Mouse (Mus musculus) cerebellum, postnatal 10 days (tissue): ENCODE data around the gene Pax5.
A peak's percentile ranks its signal among the peaks of the same experiment; 100 is the strongest.

Experiments
- DNase-seq, 2 experiments: peaks; one replicate each; pipeline ENCODE4 v3.0.0; 2021; ENCODE audit warnings: mixed read lengths in 2 of 2

Pax5 gene

GRCm38 (mm10) chr4:44705151-44705550, 5.1 kb downstream of the Pax5 start:
- no peak for DNase-seq

DNA sequence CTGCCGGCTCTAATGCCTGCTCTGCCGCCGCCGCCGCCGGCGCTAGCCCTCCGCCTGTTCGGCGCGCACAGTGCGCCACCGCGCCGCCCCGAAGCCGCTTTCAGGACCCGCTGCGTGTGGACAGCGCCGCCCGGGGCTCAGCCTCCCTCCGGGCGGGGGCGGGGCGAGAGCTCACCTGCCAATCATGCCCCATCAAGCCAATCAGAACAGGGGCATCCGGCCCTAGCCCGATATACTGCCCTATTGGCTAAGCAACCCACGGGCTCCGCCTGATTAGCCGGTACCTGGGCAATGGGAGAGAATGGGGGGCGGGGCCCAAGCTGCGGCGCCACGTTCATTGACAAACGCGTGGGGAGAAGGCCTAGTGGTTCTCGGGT, 5.9 kb downstream of the Pax5 start:
- DNase-seq = peak; percentile 88 to 93

DNA sequence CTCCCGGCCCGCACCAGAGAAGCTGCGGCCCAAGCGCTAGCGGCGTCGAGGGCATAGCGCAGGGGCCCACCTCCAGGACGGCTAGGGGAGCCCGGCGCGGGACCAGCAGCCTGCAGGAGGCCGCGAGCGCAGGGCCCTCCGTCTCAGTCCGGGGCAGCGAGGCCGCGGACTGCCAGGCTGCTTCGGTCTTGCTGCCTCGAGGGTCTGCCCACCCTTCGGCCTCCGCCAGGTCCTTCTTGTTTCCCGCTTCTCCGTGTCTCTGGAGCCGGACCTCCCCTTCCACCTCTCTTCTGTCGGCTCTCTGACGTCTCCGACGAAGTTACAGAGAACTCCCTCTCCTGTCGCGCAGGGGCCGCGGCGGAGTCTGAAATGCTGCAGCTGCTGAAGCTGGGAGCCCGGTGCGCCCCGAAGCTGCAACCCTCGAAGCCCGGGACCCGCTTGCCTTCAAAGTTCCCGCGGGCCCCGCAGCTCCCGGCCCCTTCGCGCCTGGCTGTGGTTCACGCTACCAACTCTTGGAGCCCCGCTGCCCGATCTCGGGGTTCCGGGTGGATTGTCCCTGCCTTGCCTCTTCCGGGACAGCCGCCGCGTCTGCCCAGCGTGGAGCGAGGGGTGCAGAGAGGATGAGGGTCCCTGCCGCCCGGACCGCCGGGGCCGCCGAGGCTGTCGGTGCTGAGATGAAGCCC, 6.5 kb downstream of the Pax5 start:
- peak in 1 of 2 experiments; percentile 46 for DNase-seq

- DNase-seq = peak; percentile 31 to 53
These were observed 7.2 kb downstream of the Pax5 start for GRCm38 (mm10) chr4:44702891-44703685.

GRCm38 (mm10) chr4:44702011-44702527, 8.2 kb downstream of the Pax5 start:
- DNase-seq = peak; percentile 76 to 81

DNA sequence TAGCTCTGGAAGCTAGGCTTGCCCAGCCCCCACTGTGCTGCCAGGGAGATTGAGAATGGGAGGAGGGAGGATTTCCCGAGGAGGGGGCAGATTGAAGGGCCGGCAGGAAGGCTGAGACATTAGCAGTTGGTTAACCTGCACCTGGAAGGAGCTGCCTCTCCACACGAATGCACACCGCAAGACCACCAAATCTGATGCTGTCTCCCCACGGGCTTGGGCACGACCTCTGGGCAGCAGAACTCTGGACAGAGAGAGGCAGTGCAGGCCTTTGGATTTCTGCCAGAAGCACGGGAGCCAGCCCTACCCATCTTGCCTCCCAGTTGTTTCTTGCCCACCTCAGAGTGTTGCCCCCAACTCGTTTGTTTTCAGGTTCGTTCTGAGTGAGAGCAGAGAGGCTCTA, 8.8 kb downstream of the Pax5 start:
- DNase-seq = peak; percentile 48 to 60

DNA sequence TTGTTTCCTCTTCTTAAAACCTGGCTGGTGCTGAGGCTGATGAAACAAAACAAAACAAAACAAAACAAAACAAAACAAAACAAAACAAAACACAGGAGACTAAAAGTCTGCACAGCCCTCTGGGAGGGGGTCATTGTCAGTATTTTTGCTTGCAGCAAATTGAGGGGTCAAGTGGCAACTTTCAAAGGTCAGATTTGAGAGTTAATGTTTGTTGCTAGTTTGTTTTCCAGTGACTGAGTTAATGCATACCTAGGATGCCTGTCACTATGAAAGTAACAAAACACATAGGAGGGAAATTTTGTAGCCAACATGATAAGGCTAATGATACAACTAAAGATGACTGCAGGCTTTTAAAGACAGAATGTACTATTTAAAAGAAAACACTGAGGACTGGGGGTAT, 13.6 kb downstream of the Pax5 start:
- DNase-seq = no peak

DNA sequence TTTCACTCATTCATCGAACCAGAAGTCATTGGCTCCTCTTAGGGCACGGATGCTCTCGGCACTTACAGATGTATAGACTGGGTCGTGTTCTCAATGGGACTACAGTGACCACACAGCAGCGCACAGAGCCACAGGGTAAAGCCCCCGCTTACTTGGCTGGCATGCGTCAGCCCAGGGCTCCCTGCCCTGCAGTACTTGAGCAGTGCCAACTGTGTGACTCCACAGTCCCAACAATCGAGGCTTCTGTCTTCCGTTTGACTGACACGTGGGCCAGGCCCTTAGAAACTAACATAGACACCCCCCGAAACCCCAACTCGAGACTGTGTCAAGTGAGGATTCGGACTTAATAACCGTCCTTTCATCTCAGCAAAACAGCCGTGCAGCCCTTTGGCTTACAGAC, 15.9 kb downstream of the Pax5 start:
- DNase-seq = peak; percentile 36 to 62

DNA sequence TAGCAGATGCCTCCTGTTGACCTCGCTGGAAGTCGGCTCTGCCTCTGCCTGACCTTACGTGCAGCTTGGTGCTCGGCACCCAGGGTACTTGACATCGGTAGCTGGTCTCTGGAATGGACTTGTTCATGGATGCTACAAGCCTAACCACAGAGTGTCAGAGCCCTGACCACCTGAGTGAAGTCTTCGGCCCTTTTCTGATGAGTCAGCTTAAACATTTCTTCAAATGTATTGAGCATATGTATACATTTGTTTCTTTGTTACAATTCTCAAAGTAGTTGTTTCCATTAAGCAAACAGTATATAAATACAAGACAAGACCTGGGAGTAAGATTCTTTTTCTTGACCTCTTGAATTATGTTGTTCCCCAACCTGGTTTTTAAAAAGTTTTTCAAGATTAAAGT, 24.7 kb downstream of the Pax5 start:
- DNase-seq = no peak

GRCm38 (mm10) chr4:44680242-44680897, 29.9 kb downstream of the Pax5 start:
- no peak for DNase-seq

DNA sequence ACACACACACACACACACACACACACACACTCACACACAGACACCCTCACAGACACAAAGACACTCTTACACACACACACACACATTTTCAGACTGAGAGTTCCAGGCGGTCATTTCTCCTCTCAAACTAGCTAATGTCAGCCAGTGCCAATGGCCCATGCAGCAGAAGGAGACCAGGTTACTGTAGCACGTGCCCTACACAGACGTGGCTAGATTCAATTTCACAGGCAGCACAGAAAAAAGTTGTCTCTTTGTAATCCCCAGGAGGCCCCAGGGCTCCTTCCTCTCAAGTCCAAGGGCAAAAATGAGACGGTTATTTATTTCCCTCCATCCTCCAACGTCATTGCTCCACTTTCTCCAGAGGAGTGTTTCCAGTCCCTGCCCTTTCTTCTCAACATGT, 31.6 kb downstream of the Pax5 start:
- no peak for DNase-seq

GRCm38 (mm10) chr4:44678026-44678425, 32.3 kb downstream of the Pax5 start:
- DNase-seq = peak; percentile 71 to 86

- no peak for DNase-seq
These were observed 35.3 kb downstream of the Pax5 start for GRCm38 (mm10) chr4:44674973-44675372.

- DNase-seq = no peak
These were observed 36.6 kb downstream of the Pax5 start for GRCm38 (mm10) chr4:44673726-44674125.

GRCm38 (mm10) chr4:44672216-44672937, 37.9 kb downstream of the Pax5 start:
- DNase-seq = peak; percentile 44 to 57

- DNase-seq = no peak
These were observed 38.8 kb downstream of the Pax5 start for GRCm38 (mm10) chr4:44671486-44671885.

DNA sequence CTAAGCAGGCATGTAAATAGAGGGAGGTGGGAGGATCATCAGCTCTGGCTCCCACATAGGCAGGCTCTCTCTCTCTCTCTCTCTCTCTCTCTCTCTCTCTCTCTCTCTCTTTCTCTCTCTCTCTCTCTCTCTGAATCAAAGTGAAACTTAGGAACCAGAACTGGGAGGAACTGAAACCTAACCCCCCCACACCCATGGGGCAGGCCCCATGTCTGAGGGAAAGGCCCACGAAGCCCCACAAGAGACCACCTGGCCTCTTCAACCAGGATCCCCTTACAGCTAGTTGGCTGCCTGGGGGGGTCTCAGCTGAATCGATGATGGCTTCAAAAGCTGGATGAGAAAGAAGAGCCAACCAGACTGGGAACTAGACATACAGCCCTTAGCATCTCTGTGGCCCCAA, 39.3 kb downstream of the Pax5 start:
- no peak for DNase-seq

GRCm38 (mm10) chr4:44670380-44670779, 39.9 kb downstream of the Pax5 start:
- no peak for DNase-seq

- peak; percentile 61 to 63 for DNase-seq
These were observed 40.7 kb downstream of the Pax5 start for GRCm38 (mm10) chr4:44669485-44670181.

DNA sequence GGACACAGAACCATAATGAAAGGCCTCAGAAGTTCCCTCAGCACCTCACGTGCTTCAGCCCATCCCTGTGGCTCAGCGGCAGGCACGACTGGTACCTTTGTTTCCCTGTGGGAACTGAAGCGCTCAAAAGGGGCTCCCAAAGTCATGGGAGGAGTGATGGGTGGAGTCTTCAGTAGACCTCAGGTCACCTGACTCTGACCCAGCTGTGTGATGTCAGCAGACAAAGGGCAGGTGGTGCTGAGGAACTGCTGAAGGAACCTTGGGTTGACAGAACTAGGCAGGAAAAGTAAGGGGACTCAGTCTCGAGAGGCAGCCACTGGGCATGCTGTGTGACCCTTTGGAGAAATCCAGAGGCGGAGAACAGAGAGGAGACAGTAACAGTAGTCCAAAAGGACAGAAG, 41.7 kb downstream of the Pax5 start:
- DNase-seq = no peak

- DNase-seq = no peak
These were observed 42.1 kb downstream of the Pax5 start for GRCm38 (mm10) chr4:44668172-44668571.

GRCm38 (mm10) chr4:44667369-44667768, 42.9 kb downstream of the Pax5 start:
- DNase-seq = no peak

GRCm38 (mm10) chr4:44664767-44665056, 45.6 kb downstream of the Pax5 start:
- DNase-seq = no peak
